Mouse (Mus musculus): ENCODE measurements around the gene Gm21870.
"Not testable (repeated sequence)": the region's sequence is repeated elsewhere in the genome, so short reads cannot be mapped to it uniquely, and the experiment has no call there.

Gm21870 gene

GRCm38 (mm10) chrX:33986716-33987115 lies at the start of gene Gm21870:
TSS of gene Gm21870 (minus strand) at chrX:33986816.
- ATAC-seq (ENCODE audit: low TSS enrichment): not testable (repeated sequence)

- ATAC-seq (ENCODE audit: low TSS enrichment): not testable (repeated sequence)
Measured at GRCm38 (mm10) chrX:33956440-33956839, 30.2 kb downstream of the Gm21870 start, which contains the start of gene Btbd35f6. TSS of gene Btbd35f6 (minus strand) at chrX:33956540.
